Mouse (Mus musculus) midbrain, embryonic 15.5 days (tissue): Measurements from ENCODE around the gene Sprr2j-ps. TPM values are rescaled to one million over a fixed set of nuclear protein-coding genes. Genes with fewer than 3 reads are reported as not detected.

Source experiments
- polyA plus RNA-seq: library from polyadenylated mRNA; unstranded; fragments of >200 nt; fragmentation: Nextera tagmentation; extraction: Ambion mirVana; gene quantifications from 2 replicates; pipeline ENCODE4 v1.2.1, GENCODE M21; 2015

Gene Sprr2j-ps
- polyA plus RNA-seq, 1 experiment from 2014 or later, result not detected

Other genes with a start within 250 kb of the Sprr2j-ps start
- gene Sprr2a1, start 202.3 kb upstream of the Sprr2j-ps start, polyA plus RNA-seq, result not detected in 2 replicates
- not detected in 2 replicates for gene Sprr2a2, start 202.2 kb upstream of the Sprr2j-ps start, polyA plus RNA-seq
- gene Sprr2a3, start 132.7 kb upstream of the Sprr2j-ps start, polyA plus RNA-seq, result not detected in 2 replicates
- gene Sprr2b, start 101.5 kb upstream of the Sprr2j-ps start, polyA plus RNA-seq, result 0.22 TPM in 1 of 2 replicates, not detected in the other
- not detected in 2 replicates for gene Sprr2d, start 78.9 kb upstream of the Sprr2j-ps start, polyA plus RNA-seq
- gene Sprr2e, start 65.9 kb upstream of the Sprr2j-ps start, polyA plus RNA-seq, result not detected in 2 replicates
- gene Sprr2f, start 52.9 kb upstream of the Sprr2j-ps start, polyA plus RNA-seq, result not detected in 2 replicates
- not detected in 2 replicates for gene Sprr2h, start 32.4 kb upstream of the Sprr2j-ps start, polyA plus RNA-seq
- not detected in 2 replicates for gene Sprr2i, start 10.1 kb upstream of the Sprr2j-ps start, polyA plus RNA-seq
- 7.4 and 9.7 TPM in 2 replicates for gene Gm9774, start 11.3 kb downstream of the Sprr2j-ps start, polyA plus RNA-seq
- not detected in 2 replicates for gene Sprr2k, start 14.5 kb downstream of the Sprr2j-ps start, polyA plus RNA-seq
- not detected in 2 replicates for gene Sprr1b, start 20.7 kb downstream of the Sprr2j-ps start, polyA plus RNA-seq
- not detected in 2 replicates for gene Sprr3, start 40.6 kb downstream of the Sprr2j-ps start, polyA plus RNA-seq
- 0.28 TPM in 1 of 2 replicates, not detected in the other for gene Sprr1a, start 67.8 kb downstream of the Sprr2j-ps start, polyA plus RNA-seq
- not detected in 2 replicates for gene Sprr4, start 82.4 kb downstream of the Sprr2j-ps start, polyA plus RNA-seq
- not detected in 2 replicates for gene 2310046K23Rik, start 116.4 kb downstream of the Sprr2j-ps start, polyA plus RNA-seq
- not detected in 2 replicates for gene Ivl, start 155.7 kb downstream of the Sprr2j-ps start, polyA plus RNA-seq
- not detected in 2 replicates for gene Smcp, start 170.9 kb downstream of the Sprr2j-ps start, polyA plus RNA-seq
- not detected in 2 replicates for gene 2210017I01Rik, start 189.4 kb downstream of the Sprr2j-ps start, polyA plus RNA-seq
- not detected in 2 replicates for gene Lce6a, start 203.6 kb downstream of the Sprr2j-ps start, polyA plus RNA-seq
- gene Lce1a1, start 230.2 kb downstream of the Sprr2j-ps start, polyA plus RNA-seq, result not detected in 2 replicates
- not detected in 2 replicates for gene Lce1b, start 238.8 kb downstream of the Sprr2j-ps start, polyA plus RNA-seq